Mouse (Mus musculus) liver, embryonic 14.5 days (tissue): ENCODE results near the gene Slc22a8.

Source experiments
- CTCF ChIP-seq: IDR thresholded peaks from 2 replicates; pipeline ENCODE4 v1.5.1; 2016; ENCODE audit warnings: antibody characterized with exemption, low read depth, control low read depth
- EP300 ChIP-seq: IDR thresholded peaks from 2 replicates; pipeline ENCODE4 v1.6.1; 2016; ENCODE audit warnings: antibody characterized with exemption, low read depth

- TF ChIP-seq CTCF (no peak), EP300 (no peak)
Measured at GRCm38 (mm10) chr19:8570341-8571040, 20.6 kb upstream of the Slc22a8 start.
